Mouse (Mus musculus) olfactory bulb, adult 2 months (tissue): ENCODE data around the gene Klhl25. TPM values are rescaled to one million over a fixed set of nuclear protein-coding genes. Genes with fewer than 3 reads are reported as not detected.
"Not testable (repeated sequence)": the region's sequence is repeated elsewhere in the genome, so short reads cannot be mapped to it uniquely, and the experiment has no call there.

Experiments
- H3K27ac ChIP-seq: fragments of 200-500 bp; 2 replicates; pipeline ENCODE4 v1.5.1; 2012; ENCODE audit warnings: low read depth, low read length; ENCODE audit not compliant: insufficient read depth
- H3K4me1 ChIP-seq: fragments of 200-500 bp; 2 replicates; pipeline ENCODE4 v1.6.1; 2012; ENCODE audit warnings: low read length; ENCODE audit not compliant: control insufficient read depth, insufficient read depth
- H3K4me3 ChIP-seq: fragments of 200-500 bp; 2 replicates; pipeline ENCODE4 v1.5.1; 2012; ENCODE audit warnings: mild to moderate bottlenecking, low read depth, low read length, moderate library complexity; ENCODE audit not compliant: insufficient read depth
- CTCF ChIP-seq: fragments of 200-500 bp; IDR thresholded peaks from 2 replicates; pipeline ENCODE4 v1.5.1; 2012; ENCODE audit warnings: low read depth, mild to moderate bottlenecking, low read length, moderate library complexity; ENCODE audit not compliant: insufficient read depth
- POLR2A ChIP-seq: fragments of 200-500 bp; IDR thresholded peaks from 2 replicates; pipeline ENCODE4 v1.6.1; 2012; ENCODE audit warnings: mild to moderate bottlenecking, low read depth, low read length, moderate library complexity; ENCODE audit not compliant: insufficient read depth
- WGBS: fragments of 180-500 bp; shearing (Covaris S2); methylation state at CpG from one replicate; pipeline ENCODE4 v1.1.7; 2018; 5-methylcytosine and 5-hydroxymethylcytosine counted together
- polyA plus RNA-seq: library from polyadenylated mRNA; stranded (reverse); fragments of >200 nt; gene quantifications from 2 replicates; pipeline ENCODE4 v1.2.4, GENCODE M21; 2012; ENCODE audit warnings: low replicate concordance; ENCODE audit not compliant: missing spikeins, insufficient read depth, insufficient read length

Klhl25 gene
- polyA plus RNA-seq, 1 experiment = not detected

GRCm38 (mm10) chr7:75840071-75840470 lies 8.0 kb upstream of the Klhl25 start:
- Histone ChIP-seq H3K4me3 (no peak overlapping the region), H3K4me1 (no peaks in the 10 kb centered on the region), H3K27ac (no peak overlapping the region)
- WGBS = 90% methylated on average over 4 of the region's 4 CpGs
- TF ChIP-seq POLR2A = no peak
- no peak for TF ChIP-seq CTCF

GRCm38 (mm10) chr7:75842306-75842705 lies 5.8 kb upstream of the Klhl25 start:
- no peak overlapping the region for H3K27ac ChIP-seq
- no peak overlapping the region for H3K4me3 ChIP-seq
- WGBS = 91% methylated on average over 3 of the region's 3 CpGs
- TF ChIP-seq CTCF (no peak), POLR2A (no peak)
- H3K4me1 ChIP-seq = no peaks in the 10 kb centered on the region

GRCm38 (mm10) chr7:75845936-75846335 lies 2.2 kb upstream of the Klhl25 start:
- TF ChIP-seq POLR2A (no peak), CTCF (no peak)
- Histone ChIP-seq H3K4me1 (peaks cover 11% of the 10 kb centered on the region), H3K4me3 (no peak overlapping the region), H3K27ac (no peak overlapping the region)
- WGBS = 91% methylated on average over 1 of the region's 1 CpGs

GRCm38 (mm10) chr7:75846942-75847341 lies 1.2 kb upstream of the Klhl25 start:
- H3K4me1 ChIP-seq = peaks cover 14% of the 10 kb centered on the region
- no peak overlapping the region for H3K27ac ChIP-seq
- no peak overlapping the region for H3K4me3 ChIP-seq
- no peak for TF ChIP-seq POLR2A
- TF ChIP-seq CTCF = no peak
- WGBS = 51% methylated on average over 7 of the region's 7 CpGs

GRCm38 (mm10) chr7:75847489-75847888 lies 621 bp upstream of the Klhl25 start:
- H3K4me1 ChIP-seq = peaks cover 19% of the 10 kb centered on the region
- TF ChIP-seq CTCF (no peak), POLR2A (no peak)
- H3K4me3 ChIP-seq = no peak overlapping the region
- no peak overlapping the region for H3K27ac ChIP-seq
- WGBS = 25% methylated on average over 6 of the region's 6 CpGs

GRCm38 (mm10) chr7:75848776-75849670 lies 913 bp downstream of the Klhl25 start:
- TF ChIP-seq CTCF (no peak), POLR2A (no peak)
- Histone ChIP-seq H3K4me1 (peaks cover 29% of the 10 kb centered on the region), H3K4me3 (peak overlapping the region; percentile 80), H3K27ac (no peak overlapping the region)
- 2% methylated on average over 25 of the region's 25 CpGs for WGBS

GRCm38 (mm10) chr7:75850396-75850795 lies 2.3 kb downstream of the Klhl25 start:
- H3K4me3 ChIP-seq, H3K27ac ChIP-seq: not testable (repeated sequence)
- 78% methylated on average over 1 of the region's 3 CpGs for WGBS
- peaks cover 41% of the 10 kb centered on the region for H3K4me1 ChIP-seq

- H3K4me1 ChIP-seq = peaks cover 41% of the 10 kb centered on the region
- 94% methylated on average over 10 of the region's 10 CpGs for WGBS
- no peak for TF ChIP-seq CTCF
- no peak for TF ChIP-seq POLR2A
- no peak overlapping the region for H3K27ac ChIP-seq
- H3K4me3 ChIP-seq = no peak overlapping the region
Measured at GRCm38 (mm10) chr7:75851290-75851689, 3.2 kb downstream of the Klhl25 start.

GRCm38 (mm10) chr7:75852363-75852762 lies 4.3 kb downstream of the Klhl25 start:
- peaks cover 41% of the 10 kb centered on the region for H3K4me1 ChIP-seq
- WGBS = 43% methylated on average over 4 of the region's 4 CpGs
- H3K4me3 ChIP-seq = no peak overlapping the region
- H3K27ac ChIP-seq = no peak overlapping the region
- TF ChIP-seq POLR2A (no peak), CTCF (no peak)
